Mouse (Mus musculus) stomach, postnatal 0 days (tissue): ENCODE results near the gene Inpp5k. TPM values are rescaled to one million over a fixed set of nuclear protein-coding genes. Genes with fewer than 3 reads are reported as not detected.
A peak's percentile ranks its signal among the peaks of the same experiment; 100 is the strongest.

ENCODE experiments used
- ATAC-seq: fragments of 200-750 bp; cut with Nextera tagmentation; 2 replicates; pipeline ENCODE4 v1.8.0; 2017; ENCODE audit not compliant: low FRiP score, low TSS enrichment
- DNase-seq: peaks from one replicate; pipeline ENCODE4 v3.0.0-alpha.2; 2016; ENCODE audit warnings: low spot score
- H3K27ac ChIP-seq: fragments of 300-500 bp; sonication (generic); replicated peaks from 2 replicates; pipeline ENCODE4 v1.5.1; 2014; ENCODE audit warnings: mild to moderate bottlenecking, control low read depth
- H3K27me3 ChIP-seq: fragments of 300-500 bp; sonication (generic); 2 replicates; pipeline ENCODE4 v1.6.1; 2014; ENCODE audit warnings: low read length; ENCODE audit not compliant: control insufficient read depth, insufficient read depth
- H3K36me3 ChIP-seq: fragments of 300-500 bp; sonication (generic); 2 replicates; pipeline ENCODE4 v1.6.1; 2014; ENCODE audit warnings: low read length, mixed read lengths; ENCODE audit not compliant: control insufficient read depth, insufficient read depth
- H3K4me1 ChIP-seq: fragments of 300-500 bp; sonication (generic); replicated peaks from 2 replicates; pipeline ENCODE4 v1.6.1; 2014; ENCODE audit warnings: antibody characterized with exemption; ENCODE audit not compliant: control insufficient read depth, insufficient read depth
- H3K4me2 ChIP-seq: fragments of 300-500 bp; sonication (generic); replicated peaks from 2 replicates; pipeline ENCODE4 v1.6.1; 2014; ENCODE audit warnings: low read depth, mild to moderate bottlenecking, control low read depth, moderate library complexity
- H3K4me3 ChIP-seq: fragments of 300-500 bp; sonication (generic); 2 replicates; pipeline ENCODE4 v1.5.1; 2014; ENCODE audit warnings: low read depth, low read length, control low read depth
- H3K9ac ChIP-seq: fragments of 300-500 bp; sonication (generic); 2 replicates; pipeline ENCODE4 v1.6.1; 2014; ENCODE audit warnings: mild to moderate bottlenecking, low read length, control low read depth, mixed read lengths
- H3K9me3 ChIP-seq: fragments of 300-500 bp; sonication (generic); 2 replicates; pipeline ENCODE4 v1.6.1; 2016; ENCODE audit warnings: low read length; ENCODE audit not compliant: control insufficient read depth
- CTCF ChIP-seq: IDR thresholded peaks from 2 replicates; pipeline ENCODE4 v1.5.1; 2016; ENCODE audit warnings: antibody characterized with exemption, low read depth, mild to moderate bottlenecking, moderate library complexity
- EP300 ChIP-seq: optimal IDR thresholded peaks from 2 replicates; pipeline ENCODE3; 2016; ENCODE audit warnings: antibody characterized with exemption
- WGBS: fragments of 180-500 bp; shearing (Covaris S2); extraction: QIAGEN DNeasy Blood & Tissue Kit; methylation state at CpG from one replicate; pipeline ENCODE4 v1.1.7; 2014; 5-methylcytosine and 5-hydroxymethylcytosine counted together
- polyA plus RNA-seq: library from polyadenylated mRNA; unstranded; fragments of >200 nt; fragmentation: Nextera tagmentation; extraction: Ambion mirVana; gene quantifications from 2 replicates; pipeline ENCODE4 v1.2.1, GENCODE M21; 2015

Inpp5k gene
- polyA plus RNA-seq, 1 experiment from 2014 or later: 19.0 TPM

DNA sequence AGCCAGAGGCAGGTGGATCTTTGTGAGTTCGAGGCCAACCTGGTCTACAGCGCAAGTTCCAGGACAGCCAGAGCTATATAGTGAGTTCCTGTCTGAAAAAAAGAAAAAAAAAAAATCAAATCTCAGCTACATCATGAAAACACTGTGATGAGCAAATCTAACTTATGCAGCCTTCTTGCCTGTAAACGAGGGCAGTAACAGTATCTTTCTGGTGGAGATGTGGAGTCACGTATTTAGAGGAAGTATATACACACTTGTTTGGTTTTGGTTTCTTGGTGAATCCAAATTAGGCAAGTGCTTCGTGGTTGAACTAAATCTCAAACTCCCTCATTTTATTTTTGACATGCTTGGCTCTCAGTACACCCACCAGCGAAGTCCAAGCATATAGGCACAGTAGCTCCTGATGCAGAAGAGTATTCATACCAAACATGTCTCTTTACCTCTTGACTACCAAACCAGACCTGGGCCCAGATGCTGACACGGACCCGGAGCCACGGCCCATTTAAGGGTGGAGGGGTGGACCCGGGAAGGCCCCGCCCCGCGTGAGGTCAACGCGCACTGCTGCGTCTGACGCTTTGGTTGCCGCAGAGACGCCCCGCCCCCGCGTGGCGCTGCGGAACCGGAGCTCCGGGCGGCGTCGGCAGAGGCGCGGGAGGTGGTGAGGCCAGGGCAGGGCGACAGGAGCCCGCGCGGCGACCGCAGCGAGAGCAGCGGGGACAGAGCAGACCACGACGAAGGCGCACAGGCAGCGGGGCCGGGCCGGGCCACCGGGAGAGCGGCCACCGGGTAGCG lies 43.1 kb upstream of the Inpp5k start, which contains the start of gene Pitpna:
Gene Pitpna, plus strand, starts transcription at position 605 of the 792 bp plus-strand sequence.
- Histone ChIP-seq H3K9ac (peak within 1 kb of the TSS; percentile 91), H3K27ac (peak within 1 kb of the TSS; percentile 91), H3K27me3 (no peaks in the 10 kb centered on the region), H3K4me2 (peak within 1 kb of the TSS; percentile 96), H3K4me1 (peaks cover 10% of the 10 kb centered on the region), H3K36me3 (no peaks in the 10 kb centered on the region), H3K4me3 (peak within 1 kb of the TSS; percentile 91), H3K9me3 (no peaks in the 10 kb centered on the region)
- TF ChIP-seq EP300 (no peak), CTCF (peak; percentile 42)
- ATAC-seq (peak; percentile 92), DNase-seq (peak; percentile 96)
- 4% methylated on average over 49 of the region's 49 CpGs for WGBS

DNA sequence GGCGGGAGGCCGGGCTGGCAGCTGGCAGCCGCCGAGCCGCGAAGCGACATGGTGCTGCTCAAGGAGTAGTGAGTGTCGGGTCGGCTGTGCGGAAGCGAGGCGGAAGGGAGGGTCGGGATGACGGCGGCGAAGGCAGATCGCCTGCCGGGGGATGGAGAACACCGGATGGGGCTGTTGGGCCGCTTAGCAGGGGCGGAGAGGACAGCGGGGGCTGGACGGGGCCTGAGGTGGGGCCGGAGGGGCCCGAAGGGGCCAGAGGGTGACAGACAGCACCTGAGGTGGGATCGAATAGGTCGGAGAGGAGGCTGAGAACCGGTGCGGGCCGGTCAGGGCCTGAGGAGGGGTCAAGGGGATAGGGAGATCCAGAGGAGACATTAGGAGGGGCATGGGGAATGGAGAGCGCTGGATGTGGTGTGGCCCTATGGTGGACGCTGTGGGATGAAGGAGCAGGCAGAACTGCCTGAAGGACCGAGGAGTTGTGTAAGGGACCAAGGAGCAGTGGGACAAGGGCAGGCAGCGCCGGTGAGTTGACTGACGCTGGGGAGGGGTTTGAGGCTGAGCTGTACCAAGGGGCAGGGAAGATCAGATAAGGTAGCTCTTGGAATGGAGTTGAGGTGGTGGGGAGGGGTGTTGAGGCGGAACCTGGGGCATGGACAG lies 42.4 kb upstream of the Inpp5k start:
- under 1% methylated on average over 35 of the region's 37 CpGs for WGBS
- DNase-seq (peak; percentile 44), ATAC-seq (peak; percentile 68)
- Histone ChIP-seq H3K27me3 (no peaks in the 10 kb centered on the region), H3K4me2 (peak overlapping the region; percentile 96), H3K4me3 (peak overlapping the region; percentile 91), H3K36me3 (no peaks in the 10 kb centered on the region), H3K9ac (peak overlapping the region; percentile 91), H3K9me3 (no peaks in the 10 kb centered on the region), H3K27ac (peak overlapping the region; percentile 91), H3K4me1 (peaks cover 10% of the 10 kb centered on the region)
- TF ChIP-seq EP300 (no peak), CTCF (no peak)

DNA sequence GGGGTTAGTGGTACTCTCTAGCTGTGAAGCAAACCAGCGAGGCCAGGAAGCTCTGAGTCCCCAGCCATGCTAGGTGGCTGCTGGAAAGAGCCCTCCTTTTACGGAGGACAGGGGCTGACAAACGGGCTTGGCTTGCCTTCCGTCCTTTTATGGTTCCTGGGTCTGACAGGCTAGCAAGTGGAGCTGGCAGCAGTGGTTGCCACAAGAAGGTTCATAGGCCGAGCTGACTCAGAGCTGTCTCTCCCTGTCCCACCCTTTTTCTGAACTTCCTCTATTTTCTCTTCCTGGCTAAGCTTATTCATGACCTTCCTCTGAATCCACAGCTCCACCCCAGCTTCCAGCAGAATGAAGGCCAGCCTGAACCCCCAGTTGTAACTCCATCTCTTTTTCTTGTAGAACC lies 38.2 kb upstream of the Inpp5k start:
- H3K4me3 ChIP-seq: no peak overlapping the region
- peak; percentile 43 for ATAC-seq
- H3K27ac ChIP-seq: peak overlapping the region; percentile 79
- H3K27me3 ChIP-seq: no peaks in the 10 kb centered on the region
- H3K36me3 ChIP-seq: peaks cover 7% of the 10 kb centered on the region; the same call in 1 of the 2 replicates
- H3K4me2 ChIP-seq: no peak overlapping the region
- H3K9me3 ChIP-seq: no peaks in the 10 kb centered on the region
- TF ChIP-seq CTCF (no peak), EP300 (no peak)
- H3K9ac ChIP-seq: no peak overlapping the region
- peaks cover 10% of the 10 kb centered on the region for H3K4me1 ChIP-seq
- WGBS: 57% methylated on average over 5 of the region's 5 CpGs
- peak; percentile 56 for DNase-seq

DNA sequence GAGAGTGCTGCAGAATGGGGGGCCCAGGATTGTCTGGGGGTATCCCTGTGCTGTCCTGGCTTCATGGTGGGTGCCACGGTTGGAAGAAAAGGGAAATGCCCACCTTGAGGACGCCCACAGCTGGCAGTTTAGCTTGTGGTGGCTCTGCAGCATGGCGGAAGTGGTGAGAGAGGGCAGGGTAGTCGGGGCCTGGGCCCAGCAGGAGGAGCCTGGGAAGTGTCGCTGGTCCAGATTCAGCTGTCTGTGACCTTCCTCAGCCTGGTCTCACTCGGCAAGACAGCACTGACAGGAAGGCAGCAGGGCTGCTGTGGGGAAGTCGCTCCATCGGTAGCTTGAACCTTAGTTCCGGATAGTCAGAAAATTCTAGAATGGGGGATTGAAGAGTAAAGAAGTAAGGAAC lies 36.4 kb upstream of the Inpp5k start:
- H3K9ac ChIP-seq: no peak overlapping the region
- H3K9me3 ChIP-seq: no peaks in the 10 kb centered on the region
- H3K27ac ChIP-seq: no peak overlapping the region
- H3K4me2 ChIP-seq: no peak overlapping the region
- no peaks in the 10 kb centered on the region for H3K27me3 ChIP-seq
- peaks cover 7% of the 10 kb centered on the region; the same call in 1 of the 2 replicates for H3K36me3 ChIP-seq
- no peak for TF ChIP-seq CTCF
- no peak for TF ChIP-seq EP300
- WGBS: 74% methylated on average over 9 of the region's 9 CpGs
- DNase-seq: no peak
- no peak overlapping the region for H3K4me3 ChIP-seq
- ATAC-seq: no peak
- H3K4me1 ChIP-seq: peaks cover 3% of the 10 kb centered on the region

DNA sequence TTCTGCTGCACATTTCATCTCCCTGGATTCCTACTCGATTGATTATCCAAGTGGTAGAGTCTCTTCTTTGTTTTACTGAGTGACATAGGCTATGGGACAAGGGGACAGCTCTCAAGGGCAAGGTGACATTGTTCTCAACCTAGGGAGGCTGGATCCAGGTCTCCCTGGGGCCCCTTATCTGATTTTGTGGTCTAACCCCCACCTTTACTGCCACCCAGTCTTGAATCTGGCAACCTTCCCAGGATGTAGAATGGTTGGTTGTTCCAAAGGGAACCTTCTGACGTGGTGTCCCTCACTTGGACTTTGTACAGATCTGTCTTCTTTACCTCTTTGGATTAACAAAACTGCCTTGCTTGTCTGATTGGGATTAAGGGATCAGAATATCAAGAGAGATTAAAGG lies 35.4 kb upstream of the Inpp5k start:
- Histone ChIP-seq H3K27ac (peak overlapping the region; percentile 49), H3K27me3 (no peaks in the 10 kb centered on the region), H3K9ac (no peak overlapping the region), H3K4me3 (no peak overlapping the region), H3K9me3 (no peaks in the 10 kb centered on the region), H3K4me2 (no peak overlapping the region), H3K4me1 (peaks cover 3% of the 10 kb centered on the region; the same call in 1 of the 2 replicates), H3K36me3 (peaks cover 7% of the 10 kb centered on the region; the same call in 1 of the 2 replicates)
- DNase-seq (peak; percentile 47), ATAC-seq (peak; percentile 43)
- 42% methylated on average over 2 of the region's 2 CpGs for WGBS
- TF ChIP-seq EP300 (no peak), CTCF (no peak)

DNA sequence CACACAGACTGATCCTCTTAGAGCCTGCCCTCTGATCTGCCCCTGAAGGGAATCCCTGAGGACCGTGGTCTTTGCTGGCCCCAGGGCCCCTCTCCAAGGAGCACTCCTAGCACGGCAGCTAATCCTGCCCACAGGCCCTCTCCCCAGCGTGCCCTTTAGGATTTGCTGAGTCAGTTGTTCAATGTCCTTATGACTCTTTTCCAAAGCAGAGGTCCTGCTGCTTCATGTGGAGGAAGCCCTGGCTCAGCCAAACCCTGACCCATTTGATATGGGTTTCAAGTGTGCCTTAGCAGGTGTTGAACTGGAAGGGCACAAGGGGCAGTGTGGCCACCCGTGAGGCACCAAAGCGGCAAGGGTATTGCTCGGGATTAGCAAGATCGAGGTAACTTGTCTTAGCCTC lies 35.0 kb upstream of the Inpp5k start:
- H3K9me3 ChIP-seq: no peaks in the 10 kb centered on the region
- H3K4me1 ChIP-seq: peaks cover 3% of the 10 kb centered on the region; the same call in 1 of the 2 replicates
- H3K27ac ChIP-seq: peak overlapping the region; percentile 49; the same call in 1 of the 2 replicates
- H3K27me3 ChIP-seq: no peaks in the 10 kb centered on the region
- 67% methylated on average over 7 of the region's 7 CpGs for WGBS
- ATAC-seq: peak; percentile 28; the same call in 1 of the 2 replicates
- DNase-seq: no peak
- no peak for TF ChIP-seq CTCF
- no peak for TF ChIP-seq EP300
- H3K4me2 ChIP-seq: no peak overlapping the region
- no peak overlapping the region for H3K9ac ChIP-seq
- no peak overlapping the region for H3K4me3 ChIP-seq
- H3K36me3 ChIP-seq: peaks cover 7% of the 10 kb centered on the region; the same call in 1 of the 2 replicates
